Mouse (Mus musculus): ENCODE data around the gene Ybx1. TPM values are rescaled to one million over a fixed set of nuclear protein-coding genes. Genes with fewer than 3 reads are reported as not detected.

The Ybx1 gene
- polyA plus RNA-seq, 1 experiment from 2014 or later = 1,113 TPM

Other genes with a start within 250 kb of the Ybx1 start
- 109 and 111 TPM in 2 replicates for gene Slc2a1, start 185.9 kb downstream of the Ybx1 start, polyA plus RNA-seq (2016; fragmentation: Nextera tagmentation; extraction: Ambion mirVana)
- 7.7 and 7.8 TPM in 2 replicates for gene Zfp691, start 120.4 kb downstream of the Ybx1 start, polyA plus RNA-seq (2016; fragmentation: Nextera tagmentation; extraction: Ambion mirVana)
- 8.4 and 8.9 TPM in 2 replicates for gene Ermap, start 104.6 kb downstream of the Ybx1 start, polyA plus RNA-seq (2016; fragmentation: Nextera tagmentation; extraction: Ambion mirVana)
- 189 TPM in 2 replicates for gene Svbp, start 99.3 kb downstream of the Ybx1 start, polyA plus RNA-seq (2016; fragmentation: Nextera tagmentation; extraction: Ambion mirVana)
- not detected in 2 replicates for gene Tmem269, start 76.4 kb downstream of the Ybx1 start, polyA plus RNA-seq (2016; fragmentation: Nextera tagmentation; extraction: Ambion mirVana)
- gene AU022252, start 61.9 kb downstream of the Ybx1 start, polyA plus RNA-seq (2016; fragmentation: Nextera tagmentation; extraction: Ambion mirVana) = 42.2 and 43.8 TPM in 2 replicates
- 35.2 and 39.1 TPM in 2 replicates for gene P3h1, start 61.7 kb downstream of the Ybx1 start, polyA plus RNA-seq (2016; fragmentation: Nextera tagmentation; extraction: Ambion mirVana)
- gene Cldn19, start 39.2 kb downstream of the Ybx1 start, polyA plus RNA-seq (2016; fragmentation: Nextera tagmentation; extraction: Ambion mirVana) = 0.12 TPM in 1 of 2 replicates, not detected in the other
- gene Ppih, start 25.9 kb upstream of the Ybx1 start, polyA plus RNA-seq (2016; fragmentation: Nextera tagmentation; extraction: Ambion mirVana) = 120 and 125 TPM in 2 replicates
- 8.3 and 9.5 TPM in 2 replicates for gene Ccdc30, start 120.9 kb upstream of the Ybx1 start, polyA plus RNA-seq (2016; fragmentation: Nextera tagmentation; extraction: Ambion mirVana)
- gene Ppcs, start 127.8 kb upstream of the Ybx1 start, polyA plus RNA-seq (2016; fragmentation: Nextera tagmentation; extraction: Ambion mirVana) = 28.7 and 31.3 TPM in 2 replicates
- 0.14 TPM in 1 of 2 replicates, not detected in the other for gene Zmynd12, start 128.2 kb upstream of the Ybx1 start, polyA plus RNA-seq (2016; fragmentation: Nextera tagmentation; extraction: Ambion mirVana)
- gene Rimkla, start 198.0 kb upstream of the Ybx1 start, polyA plus RNA-seq (2016; fragmentation: Nextera tagmentation; extraction: Ambion mirVana) = 2.3 and 2.7 TPM in 2 replicates
- 29.5 and 29.8 TPM in 2 replicates for gene Foxj3, start 242.4 kb upstream of the Ybx1 start, polyA plus RNA-seq (2016; fragmentation: Nextera tagmentation; extraction: Ambion mirVana)
- 4.0 and 6.1 TPM in 2 replicates for gene Frg2f1, start 244.9 kb upstream of the Ybx1 start, polyA plus RNA-seq (2016; fragmentation: Nextera tagmentation; extraction: Ambion mirVana)